Mouse (Mus musculus) gastrocnemius, postnatal 25 days (tissue): ENCODE measurements around the gene Slit1. TPM values are rescaled to one million over a fixed set of nuclear protein-coding genes. Genes with fewer than 3 reads are reported as not detected.

Source experiments
- DNase-seq: peaks from one replicate; pipeline ENCODE4 v3.0.0; 2022
- microRNA-seq, 2 experiments: library from miRNA; unstranded; fragments of <30 nt; microRNA quantifications; one replicate each; pipeline ENCODE4 v1.2.0; 2021; ENCODE audit warnings: borderline replicate concordance in 2 of 2
- total RNA-seq, 2 experiments: library from RNA; stranded (reverse); gene quantifications; 1 replicate in 1 of 2; 2 replicates in 1 of 2; pipeline ENCODE4 v1.2.3; 2021

The Slit1 gene
- total RNA-seq, 2 experiments from 2014 or later = 0.59 to 0.79 TPM

- DNase-seq = no peak
Observed at GRCm38 (mm10) chr19:41591808-41592207, 151.7 kb downstream of the Slit1 start.

- no peak for DNase-seq
Observed at GRCm38 (mm10) chr19:41589681-41590080, 153.8 kb downstream of the Slit1 start.

GRCm38 (mm10) chr19:41589026-41589425, 154.4 kb downstream of the Slit1 start:
- no peak for DNase-seq

GRCm38 (mm10) chr19:41587431-41588222, 155.8 kb downstream of the Slit1 start:
- DNase-seq = no peak

- no peak for DNase-seq
Observed at GRCm38 (mm10) chr19:41586752-41587151, 156.7 kb downstream of the Slit1 start.

- DNase-seq = no peak
Observed at GRCm38 (mm10) chr19:41582918-41583514, 160.4 kb downstream of the Slit1 start.

GRCm38 (mm10) chr19:41581706-41582420, 161.6 kb downstream of the Slit1 start, which contains the start of gene Gm340:
TSS of gene Gm340 (plus strand) at chr19:41582370.
- DNase-seq = no peak

- DNase-seq = no peak
Observed at GRCm38 (mm10) chr19:41579311-41579920, 164.0 kb downstream of the Slit1 start.

GRCm38 (mm10) chr19:41577576-41577975, 165.9 kb downstream of the Slit1 start:
- DNase-seq = no peak

- no peak for DNase-seq
Observed at GRCm38 (mm10) chr19:41573700-41574099, 169.8 kb downstream of the Slit1 start.

- no peak for DNase-seq
Observed at GRCm38 (mm10) chr19:41568791-41569190, 174.7 kb downstream of the Slit1 start.

- DNase-seq = no peak
Observed at GRCm38 (mm10) chr19:41560856-41561255, 182.6 kb downstream of the Slit1 start.

- no peak for DNase-seq
Observed at GRCm38 (mm10) chr19:41558891-41559486, 184.5 kb downstream of the Slit1 start.

- no peak for DNase-seq
Observed at GRCm38 (mm10) chr19:41557491-41557890, 186.0 kb downstream of the Slit1 start.

GRCm38 (mm10) chr19:41556981-41557380, 186.5 kb downstream of the Slit1 start:
- no peak for DNase-seq

Small RNA genes lying within 50 kb of the gene (microRNA-seq; reads per million reads assigned to microRNA genes)
- 0 reads per million in 2 experiments for gene Mir8091

Other genes with a start within 250 kb of the Slit1 start
- gene Gm340, start 161.3 kb downstream of the Slit1 start, total RNA-seq = 1 to 10 TPM; 4.4 to 5.0 TPM
- gene Arhgap19, start 58.4 kb upstream of the Slit1 start, total RNA-seq = 1 to 10 TPM; 6.1 to 8.1 TPM
- 1 to 10 TPM; 5.9 to 7.3 TPM for gene Frat1, start 86.3 kb upstream of the Slit1 start, total RNA-seq
- 10 to 100 TPM; 19.7 to 22.4 TPM for gene Frat2, start 104.5 kb upstream of the Slit1 start, total RNA-seq
- 10 to 100 TPM; 31.0 to 37.5 TPM for gene Rrp12, start 152.5 kb upstream of the Slit1 start, total RNA-seq
- gene Pgam1, start 168.3 kb upstream of the Slit1 start, total RNA-seq = 10 to 100 TPM; 22.7 to 23.3 TPM
- 10 to 100 TPM; 11.4 to 16.4 TPM for gene Exosc1, start 189.8 kb upstream of the Slit1 start, total RNA-seq
- 10 to 100 TPM; 19.2 to 20.5 TPM for gene Zdhhc16, start 189.8 kb upstream of the Slit1 start, total RNA-seq
- gene Mms19, start 237.5 kb upstream of the Slit1 start, total RNA-seq = 1 to 10 TPM; 7.7 to 8.7 TPM
- gene Ubtd1, start 238.1 kb upstream of the Slit1 start, total RNA-seq = 10 to 100 TPM; 15.4 to 19.8 TPM